Mouse (Mus musculus) megakaryocyte, embryonic 14.5 days (primary cell): Measurements from ENCODE around the gene Strip1. TPM values are rescaled to one million over a fixed set of nuclear protein-coding genes. Genes with fewer than 3 reads are reported as not detected.

Experiments used
- H3K27me3 ChIP-seq: replicated peaks from 2 replicates; pipeline ENCODE3; 2012; ENCODE audit warnings: inconsistent platforms
- H3K36me3 ChIP-seq: replicated peaks from 2 replicates; pipeline ENCODE3; 2012; ENCODE audit warnings: low read length, inconsistent platforms, mixed read lengths
- H3K4me1 ChIP-seq: 2 replicates; pipeline ENCODE4 v1.6.1; 2012; ENCODE audit warnings: inconsistent platforms
- H3K4me3 ChIP-seq: replicated peaks from 2 replicates; pipeline ENCODE3; 2012; ENCODE audit warnings: moderate library complexity, mild to moderate bottlenecking, inconsistent platforms
- H3K9me3 ChIP-seq: 2 replicates; pipeline ENCODE4 v1.6.1; 2012; ENCODE audit warnings: inconsistent platforms
- FLI1 ChIP-seq: IDR thresholded peaks from 2 replicates; pipeline ENCODE4 v1.6.1; 2012; ENCODE audit warnings: low read length, inconsistent platforms, mixed read lengths
- GATA1 ChIP-seq: IDR thresholded peaks from 3 replicates; pipeline ENCODE4 v1.6.1; 2012; ENCODE audit warnings: mixed read lengths, low read length, inconsistent platforms, borderline replicate concordance
- polyA plus RNA-seq: library from polyadenylated mRNA; stranded (reverse); fragments of >175 nt; gene quantifications from 2 replicates; pipeline ENCODE4 v1.2.3, GENCODE M21; 2012; ENCODE audit warnings: low replicate concordance; ENCODE audit not compliant: insufficient read depth

The Strip1 gene
- polyA plus RNA-seq, 1 experiment: 13.3 TPM

DNA sequence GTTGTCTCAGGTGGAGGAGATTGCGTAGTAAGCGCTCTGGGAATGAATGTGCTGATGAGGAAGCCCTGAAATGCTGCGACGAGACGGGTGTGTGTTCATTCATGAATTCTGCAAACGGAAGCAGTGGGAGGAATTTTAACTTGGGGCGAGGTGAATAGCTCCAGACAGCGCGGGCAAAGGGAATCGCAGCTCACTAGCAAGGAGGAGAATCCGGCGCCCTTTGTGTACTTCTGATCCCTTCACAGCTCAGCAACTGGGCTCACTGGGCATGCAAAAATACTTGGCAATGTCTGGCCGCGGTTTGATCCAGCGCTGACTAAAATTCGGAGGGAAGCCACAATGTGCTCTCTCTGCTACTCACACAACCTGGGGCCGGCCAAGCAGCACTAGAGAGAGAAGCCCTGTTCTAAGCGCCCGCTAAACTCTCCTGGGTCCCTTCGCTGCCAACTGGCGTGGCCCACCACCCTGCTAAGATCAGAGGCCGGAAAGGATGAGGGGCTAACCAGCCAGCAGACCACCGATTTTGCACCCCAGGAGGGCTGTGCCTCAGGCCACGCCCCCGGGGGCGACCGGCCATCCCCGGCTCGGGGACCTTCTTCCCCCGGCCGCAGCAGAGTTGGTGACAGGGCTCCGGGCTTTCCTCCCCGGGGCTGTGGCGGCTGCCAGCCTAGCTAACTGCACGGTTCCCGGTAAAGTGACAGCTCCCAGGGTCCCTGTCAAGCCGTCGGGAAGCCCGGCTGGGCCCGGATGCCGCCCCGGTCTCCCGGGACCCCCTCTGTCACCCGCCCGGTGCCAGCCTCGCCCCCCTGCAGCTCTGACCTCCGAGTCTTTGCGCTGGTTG is 592 bp downstream of the Strip1 start, which contains the start of gene Gm10961:
Gene Gm10961, plus strand, starts transcription at position 641 of the 841 bp plus-strand sequence.
- Histone ChIP-seq H3K4me1 (peaks cover 30% of the 10 kb centered on the region), H3K27me3 (no peaks in the 10 kb centered on the region), H3K36me3 (peaks cover 37% of the 10 kb centered on the region), H3K4me3 (peak within 1 kb of the TSS; percentile 95), H3K9me3 (no peaks in the 10 kb centered on the region)
- TF ChIP-seq GATA1 (no peak), FLI1 (no peak)

DNA sequence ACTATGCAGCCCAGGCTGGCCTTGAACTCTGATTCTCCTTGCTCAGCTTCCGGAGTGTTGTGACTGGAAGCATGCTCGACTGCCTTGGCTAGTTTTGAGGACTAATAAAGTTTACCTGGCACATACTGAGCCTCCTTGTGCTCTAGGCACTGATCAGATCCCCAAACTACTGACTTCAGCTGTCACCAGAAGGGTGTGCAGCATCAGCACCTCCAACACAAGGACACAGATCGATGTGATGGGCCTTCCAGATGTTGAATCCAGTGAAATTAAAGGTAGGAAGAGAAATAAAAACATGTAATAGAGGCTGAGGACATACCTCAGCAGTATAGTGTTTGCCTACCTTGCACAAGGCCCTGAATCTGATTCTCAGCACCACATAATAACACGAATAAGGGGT is 2.1 kb downstream of the Strip1 start:
- no peaks in the 10 kb centered on the region for H3K27me3 ChIP-seq
- no peaks in the 10 kb centered on the region for H3K9me3 ChIP-seq
- H3K4me3 ChIP-seq: no peak overlapping the region
- peaks cover 31% of the 10 kb centered on the region for H3K4me1 ChIP-seq
- TF ChIP-seq GATA1: no peak
- H3K36me3 ChIP-seq: peaks cover 52% of the 10 kb centered on the region

DNA sequence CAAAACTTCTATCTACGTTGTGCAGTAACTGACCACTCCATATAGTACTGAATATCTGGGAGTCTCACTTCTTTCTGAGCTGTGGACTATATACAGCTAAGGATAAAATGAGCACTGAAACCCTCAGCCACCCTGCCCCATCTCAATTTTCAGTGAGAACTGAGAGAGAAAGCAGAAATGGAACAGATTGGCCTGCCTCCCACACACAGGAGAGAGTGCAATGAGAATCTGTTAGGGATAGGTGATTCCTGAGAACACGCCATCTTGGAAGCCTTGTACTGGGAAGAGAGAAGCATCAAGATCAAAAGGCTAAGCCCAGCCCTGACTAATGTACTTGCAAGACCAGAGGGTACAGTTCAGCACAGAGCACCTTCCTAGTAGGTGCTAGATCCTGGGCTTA is 2.9 kb downstream of the Strip1 start:
- H3K4me3 ChIP-seq: no peak overlapping the region
- H3K27me3 ChIP-seq: no peaks in the 10 kb centered on the region
- peaks cover 61% of the 10 kb centered on the region for H3K36me3 ChIP-seq
- H3K9me3 ChIP-seq: no peaks in the 10 kb centered on the region
- peaks cover 32% of the 10 kb centered on the region for H3K4me1 ChIP-seq
- TF ChIP-seq GATA1 (no peak), FLI1 (no peak)

DNA sequence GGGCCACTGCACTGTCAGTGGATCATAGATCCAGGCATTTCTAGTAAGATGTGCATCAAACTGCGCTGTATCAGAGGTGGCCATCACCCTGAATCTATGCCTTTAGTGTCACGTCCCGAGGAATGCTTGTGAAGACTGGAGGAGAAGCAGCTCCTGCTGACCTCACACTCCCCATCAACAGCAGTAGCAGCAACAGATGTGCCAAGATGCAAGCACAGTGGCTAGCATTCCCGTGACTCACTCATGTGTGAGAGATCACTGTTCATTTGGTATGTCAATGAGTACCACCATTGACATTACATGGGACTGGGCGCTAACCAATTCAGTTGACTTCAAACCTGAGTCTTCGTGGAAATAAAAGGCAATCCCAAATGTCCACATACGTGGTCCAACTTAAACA is 3.9 kb downstream of the Strip1 start:
- Histone ChIP-seq H3K36me3 (peaks cover 70% of the 10 kb centered on the region), H3K27me3 (no peaks in the 10 kb centered on the region), H3K4me3 (peak overlapping the region; percentile 43), H3K4me1 (peaks cover 35% of the 10 kb centered on the region), H3K9me3 (no peaks in the 10 kb centered on the region)
- TF ChIP-seq FLI1 (no peak), GATA1 (no peak)

DNA sequence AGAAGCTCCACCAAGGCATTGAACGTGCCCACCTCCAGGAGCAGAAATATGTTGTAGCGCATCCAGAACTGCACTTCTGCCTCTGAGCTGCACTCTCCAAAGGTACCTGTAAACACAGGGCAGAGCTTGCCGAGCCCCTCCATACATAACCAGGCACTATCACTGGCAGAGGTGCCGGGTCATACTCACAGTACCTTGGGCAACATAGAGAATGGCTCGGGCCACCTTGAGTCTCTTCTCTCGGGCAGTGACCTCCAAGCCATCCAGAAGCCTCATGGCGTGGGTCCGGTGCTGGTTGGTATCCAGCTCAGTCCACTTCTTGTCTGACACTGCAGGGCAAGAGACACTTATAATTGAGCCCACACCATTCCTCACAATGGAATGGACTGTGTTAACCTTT is 4.7 kb downstream of the Strip1 start:
- Histone ChIP-seq H3K36me3 (peaks cover 79% of the 10 kb centered on the region), H3K27me3 (no peaks in the 10 kb centered on the region), H3K4me3 (no peak overlapping the region), H3K9me3 (no peaks in the 10 kb centered on the region), H3K4me1 (peaks cover 39% of the 10 kb centered on the region)
- TF ChIP-seq FLI1: no peak

DNA sequence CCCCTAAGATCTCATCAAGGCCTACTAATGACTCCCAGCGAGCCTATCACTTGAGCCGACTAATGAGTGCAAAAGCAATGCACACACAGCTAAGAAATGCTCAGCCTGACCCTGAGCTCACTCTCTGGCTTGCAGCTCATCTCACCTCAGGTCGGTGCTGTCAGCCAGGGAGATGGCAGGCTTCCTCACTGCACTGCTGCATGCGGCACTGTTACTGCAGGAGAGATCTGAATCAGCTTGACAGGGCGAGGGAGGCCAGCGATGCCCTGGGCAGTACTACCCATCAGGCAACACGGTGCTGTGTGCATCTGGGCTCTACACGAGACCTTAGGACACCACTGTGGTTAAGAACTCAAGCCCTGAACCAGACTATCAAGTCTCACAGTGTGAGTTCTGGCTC is 6.0 kb downstream of the Strip1 start:
- H3K4me1 ChIP-seq: peaks cover 47% of the 10 kb centered on the region
- TF ChIP-seq FLI1 (no peak), GATA1 (no peak)
- H3K9me3 ChIP-seq: no peaks in the 10 kb centered on the region
- peaks cover 91% of the 10 kb centered on the region for H3K36me3 ChIP-seq
- no peaks in the 10 kb centered on the region for H3K27me3 ChIP-seq
- H3K4me3 ChIP-seq: no peak overlapping the region

DNA sequence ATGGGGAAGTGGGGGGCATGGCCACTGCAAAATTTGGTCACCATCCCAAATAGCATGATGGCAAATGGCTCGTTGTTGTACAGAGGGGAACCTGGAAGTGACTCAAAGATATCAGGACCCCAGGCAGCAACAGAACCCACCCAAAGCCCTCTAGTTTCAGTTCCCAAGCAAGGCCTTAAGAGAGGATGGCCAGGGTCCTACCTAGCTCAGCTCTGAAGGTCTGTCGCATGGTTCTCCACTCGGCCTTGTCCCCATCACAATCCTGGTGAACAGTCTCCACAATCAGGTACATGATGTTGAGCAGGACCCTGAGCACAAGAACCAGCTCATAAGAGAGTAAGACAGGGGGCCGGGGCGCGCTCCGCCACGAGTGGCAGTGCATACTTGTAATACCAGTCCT is 7.1 kb downstream of the Strip1 start:
- no peak for TF ChIP-seq GATA1
- no peak for TF ChIP-seq FLI1
- no peaks in the 10 kb centered on the region for H3K9me3 ChIP-seq
- H3K36me3 ChIP-seq: peaks cover 100% of the 10 kb centered on the region
- no peak overlapping the region for H3K4me3 ChIP-seq
- H3K4me1 ChIP-seq: peaks cover 38% of the 10 kb centered on the region
- H3K27me3 ChIP-seq: no peaks in the 10 kb centered on the region

DNA sequence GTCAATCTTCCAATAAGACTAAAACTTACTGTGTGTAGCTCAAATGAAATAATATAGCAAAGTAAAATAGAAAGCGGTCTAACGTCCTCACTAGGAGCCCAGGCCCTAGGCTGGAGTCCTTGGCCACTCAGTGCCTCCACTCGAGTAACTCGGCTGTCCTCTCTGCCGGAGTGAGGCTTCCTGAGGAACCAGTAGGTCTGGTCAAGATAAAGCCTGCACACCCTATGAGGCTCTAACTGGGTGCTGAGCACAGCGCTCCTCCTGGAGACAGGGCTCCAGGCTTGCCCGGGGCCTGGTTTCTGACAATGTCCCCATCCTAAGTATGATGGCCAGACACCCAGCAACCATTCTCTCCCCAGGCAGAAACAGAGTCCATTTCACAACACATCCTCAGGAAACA is 9.0 kb downstream of the Strip1 start:
- H3K27me3 ChIP-seq: no peaks in the 10 kb centered on the region
- peak overlapping the region; percentile 7 for H3K4me3 ChIP-seq
- peaks cover 99% of the 10 kb centered on the region for H3K36me3 ChIP-seq
- no peaks in the 10 kb centered on the region for H3K9me3 ChIP-seq
- TF ChIP-seq GATA1: no peak
- no peak for TF ChIP-seq FLI1
- peaks cover 34% of the 10 kb centered on the region for H3K4me1 ChIP-seq

DNA sequence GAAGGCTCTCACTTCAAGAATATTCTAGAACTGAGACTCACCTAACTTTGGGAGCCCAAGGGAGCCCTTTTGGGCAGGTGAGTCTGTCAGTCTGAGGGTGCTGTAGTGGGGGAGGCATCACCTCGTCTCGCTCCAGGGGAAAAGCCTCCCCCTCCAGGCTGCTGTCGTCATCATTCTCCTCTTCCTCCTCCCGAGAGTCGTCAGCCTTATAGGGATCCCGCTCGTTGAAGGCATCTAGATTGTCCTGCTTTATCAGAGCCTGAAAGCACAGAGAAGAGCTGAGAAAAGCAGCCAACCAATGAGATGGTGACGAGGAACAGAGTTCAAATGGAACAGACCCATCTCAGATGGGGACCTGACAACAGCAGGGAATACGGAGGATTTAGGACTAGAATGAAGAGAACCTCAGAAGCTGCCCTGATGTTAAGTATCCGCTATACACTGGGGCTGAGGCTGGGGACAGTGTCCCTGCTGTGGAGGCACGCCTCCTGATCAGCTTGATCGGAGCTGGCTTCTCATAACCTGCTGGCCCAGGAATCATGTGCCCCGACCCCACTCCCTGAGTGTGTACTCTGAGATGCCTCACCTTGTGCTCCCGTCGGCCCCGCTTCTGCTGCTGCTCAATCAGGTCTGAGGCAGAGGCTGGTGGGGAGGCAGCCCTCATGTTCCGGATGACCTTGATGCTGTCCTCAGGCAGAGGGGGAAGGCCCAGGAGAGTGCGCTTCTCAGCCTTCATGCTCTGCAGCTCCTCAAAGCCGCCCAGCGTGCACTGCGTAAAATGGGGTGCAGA is 10.0 kb downstream of the Strip1 start:
- Histone ChIP-seq H3K9me3 (no peaks in the 10 kb centered on the region), H3K36me3 (peaks cover 99% of the 10 kb centered on the region), H3K4me3 (peak overlapping the region; percentile 28), H3K4me1 (peaks cover 33% of the 10 kb centered on the region), H3K27me3 (no peaks in the 10 kb centered on the region)
- TF ChIP-seq FLI1 (no peak), GATA1 (no peak)

DNA sequence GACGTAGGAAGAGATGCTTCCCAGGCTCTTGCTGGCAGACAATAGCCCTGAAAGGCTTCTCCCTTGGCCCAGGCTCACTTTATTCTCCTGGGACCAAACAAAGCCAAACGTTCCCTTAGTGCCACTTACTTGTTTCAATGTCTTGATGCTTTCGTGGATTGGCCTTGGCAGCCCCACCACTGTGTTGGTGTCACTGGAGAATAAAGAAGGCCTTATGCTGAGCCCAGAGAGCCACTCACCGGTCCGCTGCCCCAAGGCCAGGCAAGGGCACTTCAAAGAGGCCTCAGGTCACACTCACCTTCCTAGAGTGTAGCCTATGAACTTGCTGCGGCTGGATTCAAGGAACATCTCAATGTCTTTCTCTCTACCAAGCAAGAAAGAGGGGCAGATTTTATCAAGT is 11.6 kb downstream of the Strip1 start:
- no peak overlapping the region for H3K4me3 ChIP-seq
- TF ChIP-seq FLI1 (no peak), GATA1 (no peak)
- H3K36me3 ChIP-seq: peaks cover 99% of the 10 kb centered on the region
- H3K9me3 ChIP-seq: no peaks in the 10 kb centered on the region
- H3K4me1 ChIP-seq: peaks cover 30% of the 10 kb centered on the region
- no peaks in the 10 kb centered on the region for H3K27me3 ChIP-seq
